Mouse (Mus musculus) neural tube, embryonic 15.5 days (tissue): ENCODE measurements around the gene Dcun1d4. TPM values are rescaled to one million over a fixed set of nuclear protein-coding genes. Genes with fewer than 3 reads are reported as not detected.

Experiments
- ATAC-seq: fragments of 200-750 bp; cut with Nextera tagmentation; 2 replicates; pipeline ENCODE4 v1.8.0; 2017; ENCODE audit warnings: mild to moderate bottlenecking, moderate TSS enrichment, moderate library complexity; ENCODE audit not compliant: low FRiP score
- H3K27ac ChIP-seq: fragments of 300-500 bp; sonication (generic); replicated peaks from 2 replicates; pipeline ENCODE4 v1.5.1; 2015; ENCODE audit warnings: mild to moderate bottlenecking, inconsistent platforms
- H3K27me3 ChIP-seq: fragments of 300-500 bp; sonication (generic); replicated peaks from 2 replicates; pipeline ENCODE4 v1.6.1; 2015; ENCODE audit warnings: inconsistent platforms
- H3K36me3 ChIP-seq: fragments of 300-500 bp; sonication (generic); 2 replicates; pipeline ENCODE4 v1.6.1; 2015; ENCODE audit warnings: inconsistent platforms
- H3K4me1 ChIP-seq: fragments of 300-500 bp; sonication (generic); 2 replicates; pipeline ENCODE4 v1.6.1; 2015; ENCODE audit warnings: inconsistent platforms
- H3K4me2 ChIP-seq: fragments of 300-500 bp; sonication (generic); 2 replicates; pipeline ENCODE4 v1.6.1; 2015; ENCODE audit warnings: inconsistent platforms, mild to moderate bottlenecking, moderate library complexity
- H3K4me3 ChIP-seq: fragments of 300-500 bp; sonication (generic); replicated peaks from 2 replicates; pipeline ENCODE4 v1.5.1; 2015; ENCODE audit warnings: mild to moderate bottlenecking, inconsistent platforms
- H3K9ac ChIP-seq: fragments of 300-500 bp; sonication (generic); replicated peaks from 2 replicates; pipeline ENCODE4 v1.6.1; 2015; ENCODE audit warnings: mild to moderate bottlenecking, inconsistent platforms
- H3K9me3 ChIP-seq: fragments of 300-500 bp; sonication (generic); replicated peaks from 2 replicates; pipeline ENCODE4 v1.6.1; 2016; ENCODE audit warnings: inconsistent platforms
- WGBS: fragments of 180-500 bp; shearing (Covaris S2); methylation state at CpG from one replicate; pipeline ENCODE4 v1.1.7; 2015; ENCODE audit warnings: mixed read lengths; 5-methylcytosine and 5-hydroxymethylcytosine counted together
- polyA plus RNA-seq: library from polyadenylated mRNA; unstranded; fragments of >200 nt; fragmentation: Nextera tagmentation; extraction: Ambion mirVana; gene quantifications from 2 replicates; pipeline ENCODE4 v1.2.1, GENCODE M21; 2015

Dcun1d4 gene
- polyA plus RNA-seq, 1 experiment from 2014 or later: 50.1 TPM

DNA sequence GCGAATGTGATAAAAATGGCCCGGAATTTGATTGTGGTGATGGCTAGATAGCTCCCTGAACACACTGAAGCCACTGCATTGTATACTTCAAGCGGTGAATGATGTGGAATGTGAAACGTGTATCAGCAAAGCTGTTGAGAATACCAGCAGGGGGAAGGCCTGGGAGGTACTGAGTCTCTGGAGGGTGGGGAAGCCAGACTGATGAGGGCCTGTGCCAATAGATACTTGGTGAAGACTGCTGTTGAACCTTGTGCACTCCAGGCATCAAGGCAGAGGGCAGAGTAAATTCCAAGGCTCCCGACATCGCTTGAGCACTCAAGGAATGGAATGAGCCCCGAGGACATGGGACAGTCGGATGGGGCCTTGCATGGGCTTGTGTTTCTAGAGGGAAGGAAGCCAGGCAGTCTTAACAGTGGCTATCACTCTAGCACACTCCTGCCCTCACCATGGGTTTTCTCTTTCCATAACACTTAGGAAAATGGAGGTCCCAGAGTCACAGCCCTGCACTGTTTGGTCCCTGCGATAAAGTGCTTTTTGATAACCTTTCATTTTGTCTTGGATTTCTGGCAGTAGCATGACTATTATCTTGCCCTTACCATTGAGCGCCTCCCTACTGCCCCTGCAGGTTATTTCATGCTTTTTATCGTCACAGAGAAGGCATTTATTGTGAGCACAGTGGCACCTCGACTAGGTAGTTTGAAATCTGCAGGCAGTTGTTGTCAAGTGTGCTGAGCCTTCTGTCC is 22.4 kb downstream of the Dcun1d4 start:
- no peaks in the 10 kb centered on the region for H3K9me3 ChIP-seq
- WGBS: 80% methylated on average over 12 of the region's 12 CpGs
- no peak overlapping the region for H3K4me2 ChIP-seq

DNA sequence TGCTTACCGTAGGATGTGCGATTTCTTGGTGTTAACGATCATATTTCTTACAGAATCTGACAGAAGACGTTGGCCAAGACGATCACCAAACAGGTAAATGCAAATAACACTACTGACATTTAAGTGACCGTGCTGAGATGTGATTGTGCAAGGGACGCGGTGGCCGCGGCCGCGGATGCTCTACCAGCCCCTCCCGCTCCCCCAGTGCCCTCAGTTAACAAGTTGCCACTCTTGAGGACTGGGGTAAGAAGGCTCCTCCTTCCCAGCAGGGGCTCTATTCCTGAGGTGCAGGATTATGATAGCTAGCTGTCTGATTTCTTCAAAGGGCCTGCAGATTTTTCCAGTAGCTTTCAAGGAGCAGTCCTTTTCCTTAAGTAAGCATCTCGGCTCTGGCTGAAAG is 30.3 kb downstream of the Dcun1d4 start:
- Histone ChIP-seq H3K27me3 (no peaks in the 10 kb centered on the region), H3K9ac (no peak overlapping the region), H3K27ac (no peak overlapping the region), H3K4me2 (no peak overlapping the region), H3K9me3 (no peaks in the 10 kb centered on the region), H3K4me1 (peaks cover 10% of the 10 kb centered on the region; the same call in 1 of the 2 replicates), H3K4me3 (no peak overlapping the region), H3K36me3 (peaks cover 25% of the 10 kb centered on the region)
- ATAC-seq: no peak
- WGBS: 88% methylated on average over 14 of the region's 14 CpGs

More for the DNA sequence above, 22.4 kb downstream of the Dcun1d4 start:
- no peak overlapping the region for H3K4me3 ChIP-seq
- H3K36me3 ChIP-seq: no peaks in the 10 kb centered on the region
- H3K4me1 ChIP-seq: peaks cover 13% of the 10 kb centered on the region; the same call in 1 of the 2 replicates
- H3K27me3 ChIP-seq: no peaks in the 10 kb centered on the region
- no peak overlapping the region for H3K9ac ChIP-seq
- H3K27ac ChIP-seq: no peak overlapping the region
- no peak for ATAC-seq

DNA sequence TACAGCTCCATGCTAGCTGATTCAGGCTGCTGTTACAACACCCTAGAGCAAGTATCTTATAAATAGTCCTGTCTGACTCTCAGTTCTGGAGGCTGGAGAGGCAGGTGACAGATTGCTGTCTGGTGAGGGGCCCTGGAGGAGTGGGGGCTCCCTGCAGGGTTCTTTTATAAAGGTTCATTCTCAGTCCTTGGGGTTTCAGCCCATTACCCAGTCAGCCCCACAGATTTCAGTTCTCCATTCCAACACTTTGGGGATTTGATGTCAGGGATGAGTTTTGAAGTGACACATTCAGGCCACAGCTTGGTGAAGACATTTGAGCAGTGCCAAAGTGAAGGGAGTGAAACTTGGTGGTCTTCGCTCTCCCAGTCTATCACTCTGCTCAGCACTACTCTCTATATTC is 31.4 kb downstream of the Dcun1d4 start:
- no peak for ATAC-seq
- no peaks in the 10 kb centered on the region for H3K9me3 ChIP-seq
- WGBS: 84% methylated on average over 1 of the region's 1 CpGs
- H3K4me3 ChIP-seq: no peak overlapping the region
- H3K9ac ChIP-seq: no peak overlapping the region
- peaks cover 8% of the 10 kb centered on the region; the same call in 1 of the 2 replicates for H3K4me1 ChIP-seq
- H3K27me3 ChIP-seq: no peaks in the 10 kb centered on the region
- H3K27ac ChIP-seq: no peak overlapping the region
- peaks cover 32% of the 10 kb centered on the region for H3K36me3 ChIP-seq
- no peak overlapping the region for H3K4me2 ChIP-seq

DNA sequence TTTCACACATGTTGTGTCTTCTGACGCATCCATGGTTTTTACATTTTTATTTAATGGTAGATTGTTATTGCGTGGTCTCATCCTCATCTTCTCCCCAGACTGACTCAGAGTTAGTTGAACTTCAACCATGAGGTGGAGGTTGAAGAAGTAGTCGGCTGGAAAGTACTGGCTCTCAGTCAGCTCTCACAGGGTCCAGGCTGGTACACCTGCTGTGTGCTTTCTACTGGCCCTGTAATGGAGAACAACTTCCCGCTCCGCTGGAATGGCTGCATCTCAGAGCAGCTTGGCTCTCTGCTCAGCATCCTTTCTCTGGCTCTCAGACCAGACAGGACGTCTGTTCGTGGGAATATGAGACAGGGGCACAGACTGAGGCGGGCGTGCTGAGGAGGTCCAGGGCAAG is 31.9 kb downstream of the Dcun1d4 start:
- Histone ChIP-seq H3K27me3 (no peaks in the 10 kb centered on the region), H3K36me3 (peaks cover 33% of the 10 kb centered on the region), H3K27ac (no peak overlapping the region), H3K9me3 (no peaks in the 10 kb centered on the region), H3K4me1 (peaks cover 8% of the 10 kb centered on the region; the same call in 1 of the 2 replicates), H3K4me3 (no peak overlapping the region), H3K4me2 (no peak overlapping the region), H3K9ac (no peak overlapping the region)
- WGBS: 81% methylated on average over 9 of the region's 9 CpGs
- ATAC-seq: no peak

DNA sequence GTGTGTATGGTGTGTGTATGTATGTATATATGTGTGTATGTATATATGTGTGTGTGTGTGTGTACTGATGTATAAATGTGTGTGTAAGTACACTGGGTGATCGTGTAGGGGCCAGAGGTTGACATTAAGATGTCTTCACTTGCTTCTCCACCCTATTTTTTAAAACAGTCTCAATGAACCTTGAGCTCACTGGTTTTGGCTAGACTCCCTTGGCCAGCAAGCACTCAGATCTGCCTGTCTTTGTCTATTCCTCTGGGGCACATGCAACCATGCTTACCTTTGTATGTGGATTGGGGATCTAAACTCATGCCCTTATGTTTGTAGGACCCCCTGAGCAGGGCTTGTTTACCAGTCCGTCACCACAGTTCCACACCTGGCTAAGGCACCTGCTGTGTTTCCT is 33.4 kb downstream of the Dcun1d4 start:
- no peaks in the 10 kb centered on the region for H3K27me3 ChIP-seq
- H3K9me3 ChIP-seq: no peaks in the 10 kb centered on the region
- H3K4me1 ChIP-seq: peaks cover 8% of the 10 kb centered on the region; the same call in 1 of the 2 replicates
- H3K9ac ChIP-seq: no peak overlapping the region
- H3K36me3 ChIP-seq: peaks cover 33% of the 10 kb centered on the region
- H3K27ac ChIP-seq: no peak overlapping the region
- ATAC-seq: no peak
- no peak overlapping the region for H3K4me2 ChIP-seq
- WGBS: 96% methylated on average over 2 of the region's 2 CpGs
- H3K4me3 ChIP-seq: no peak overlapping the region

DNA sequence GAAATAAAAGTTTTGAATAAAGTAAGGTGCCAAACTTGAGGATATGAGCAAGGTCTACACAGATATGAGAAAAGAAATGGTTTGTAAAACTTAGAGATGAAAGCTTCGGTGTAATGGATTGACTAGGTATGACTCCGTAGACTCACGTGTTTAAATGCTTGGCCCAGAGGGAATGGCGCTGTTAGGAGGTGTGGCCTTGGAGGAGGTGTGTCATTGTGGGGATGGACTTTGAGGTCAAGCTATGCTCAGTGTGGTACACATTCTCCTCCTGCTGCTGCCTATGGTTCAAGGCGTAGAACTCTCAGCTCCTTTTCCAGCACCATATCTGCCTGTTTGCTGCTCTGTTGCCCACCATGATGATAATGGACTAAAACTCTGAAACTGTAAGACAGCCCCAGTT is 36.5 kb downstream of the Dcun1d4 start:
- H3K36me3 ChIP-seq: peaks cover 30% of the 10 kb centered on the region
- ATAC-seq: no peak
- 97% methylated on average over 5 of the region's 5 CpGs for WGBS
- no peak overlapping the region for H3K27ac ChIP-seq
- H3K9me3 ChIP-seq: no peaks in the 10 kb centered on the region
- H3K4me3 ChIP-seq: no peak overlapping the region
- no peak overlapping the region for H3K4me2 ChIP-seq
- H3K9ac ChIP-seq: no peak overlapping the region
- H3K4me1 ChIP-seq: no peaks in the 10 kb centered on the region
- H3K27me3 ChIP-seq: no peaks in the 10 kb centered on the region

DNA sequence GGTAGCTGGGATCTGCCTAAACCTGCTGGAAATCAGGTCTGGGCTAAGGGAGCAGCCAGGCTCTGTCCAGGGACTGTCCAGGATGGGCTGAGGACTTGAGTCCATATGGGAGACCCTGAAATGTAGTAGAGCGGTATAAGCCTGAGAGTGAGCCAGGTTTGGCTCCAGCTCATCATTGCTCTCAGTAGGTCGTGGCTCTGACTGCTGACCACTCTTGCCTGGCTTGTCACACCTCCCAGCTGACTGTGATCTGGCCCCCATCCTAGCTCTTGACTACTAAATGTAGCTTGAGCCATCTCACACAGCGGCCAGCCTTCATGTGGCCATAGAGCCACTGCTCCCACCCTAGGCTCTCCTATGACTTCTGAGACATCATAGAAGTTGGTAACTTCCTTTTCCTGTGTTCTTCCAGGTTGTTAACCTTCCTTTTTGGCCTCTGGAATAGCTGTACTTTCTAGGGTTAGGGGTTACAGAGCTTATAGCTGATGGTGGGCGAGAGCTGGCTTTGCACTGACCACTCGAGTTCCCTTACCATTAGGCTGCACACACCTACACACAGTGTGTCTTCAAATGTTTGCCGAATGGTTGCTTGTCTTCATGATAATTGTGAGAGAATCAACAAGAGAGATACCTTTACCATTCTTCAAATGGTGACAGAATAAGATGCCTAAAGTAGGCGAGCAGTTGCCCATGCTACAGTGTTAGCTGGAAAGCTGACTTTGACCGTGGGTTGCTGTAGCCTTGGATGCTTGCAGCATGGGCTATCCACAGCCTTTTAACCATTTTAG is 37.8 kb downstream of the Dcun1d4 start:
- H3K4me1 ChIP-seq: no peaks in the 10 kb centered on the region
- 94% methylated on average over 8 of the region's 8 CpGs for WGBS
- H3K4me3 ChIP-seq: no peak overlapping the region
- no peaks in the 10 kb centered on the region for H3K27me3 ChIP-seq
- H3K4me2 ChIP-seq: no peak overlapping the region
- ATAC-seq: no peak
- no peaks in the 10 kb centered on the region for H3K9me3 ChIP-seq
- no peak overlapping the region for H3K27ac ChIP-seq
- H3K36me3 ChIP-seq: peaks cover 22% of the 10 kb centered on the region
- no peak overlapping the region for H3K9ac ChIP-seq

DNA sequence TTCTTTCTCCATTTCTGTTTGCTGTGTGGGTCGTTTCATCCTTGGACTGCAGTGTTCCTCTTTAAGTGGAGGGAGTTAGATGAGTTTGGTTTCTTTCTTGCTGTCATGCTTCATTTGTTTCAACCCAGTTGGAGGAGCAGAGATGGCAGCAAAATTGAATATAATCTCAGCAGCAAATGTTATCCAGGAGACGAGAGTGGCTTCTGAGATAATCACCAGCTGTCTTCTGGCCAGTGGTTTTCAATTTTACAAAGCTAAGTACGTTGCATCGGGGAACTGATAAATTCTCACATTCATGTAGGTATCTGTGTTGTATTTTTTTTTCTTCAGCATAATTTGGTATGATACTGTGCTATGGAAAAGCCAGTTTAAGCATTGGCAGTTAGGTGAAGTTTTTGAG is 40.0 kb downstream of the Dcun1d4 start:
- Histone ChIP-seq H3K36me3 (peaks cover 18% of the 10 kb centered on the region), H3K27me3 (no peaks in the 10 kb centered on the region), H3K9me3 (no peaks in the 10 kb centered on the region), H3K4me3 (no peak overlapping the region), H3K27ac (no peak overlapping the region), H3K9ac (no peak overlapping the region), H3K4me1 (no peaks in the 10 kb centered on the region), H3K4me2 (no peak overlapping the region)
- 77% methylated on average over 4 of the region's 4 CpGs for WGBS
- no peak for ATAC-seq

DNA sequence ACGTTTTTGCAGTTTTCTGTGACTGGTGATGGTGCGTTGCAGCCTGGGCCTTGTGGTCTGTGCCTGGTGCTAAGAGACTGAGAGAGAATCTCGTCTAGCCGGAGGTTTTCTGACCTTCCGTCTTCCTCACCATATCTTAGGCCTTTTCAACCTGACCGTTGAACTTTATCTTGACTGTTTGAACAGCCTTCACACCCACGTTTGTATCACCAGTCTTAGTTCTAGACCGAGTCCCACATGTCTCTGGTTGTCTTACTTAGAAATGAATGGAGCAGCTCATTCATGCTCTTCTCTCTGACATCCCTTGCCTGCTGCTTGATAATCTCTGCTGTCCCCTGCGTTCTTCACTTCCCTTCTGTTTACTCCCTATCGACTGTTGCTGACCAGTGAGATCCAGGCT is 42.4 kb downstream of the Dcun1d4 start:
- Histone ChIP-seq H3K9ac (no peak overlapping the region), H3K4me2 (no peak overlapping the region), H3K27ac (no peak overlapping the region), H3K9me3 (no peaks in the 10 kb centered on the region), H3K4me3 (no peak overlapping the region), H3K27me3 (no peaks in the 10 kb centered on the region), H3K36me3 (peaks cover 22% of the 10 kb centered on the region), H3K4me1 (no peaks in the 10 kb centered on the region)
- 88% methylated on average over 10 of the region's 10 CpGs for WGBS
- no peak for ATAC-seq

DNA sequence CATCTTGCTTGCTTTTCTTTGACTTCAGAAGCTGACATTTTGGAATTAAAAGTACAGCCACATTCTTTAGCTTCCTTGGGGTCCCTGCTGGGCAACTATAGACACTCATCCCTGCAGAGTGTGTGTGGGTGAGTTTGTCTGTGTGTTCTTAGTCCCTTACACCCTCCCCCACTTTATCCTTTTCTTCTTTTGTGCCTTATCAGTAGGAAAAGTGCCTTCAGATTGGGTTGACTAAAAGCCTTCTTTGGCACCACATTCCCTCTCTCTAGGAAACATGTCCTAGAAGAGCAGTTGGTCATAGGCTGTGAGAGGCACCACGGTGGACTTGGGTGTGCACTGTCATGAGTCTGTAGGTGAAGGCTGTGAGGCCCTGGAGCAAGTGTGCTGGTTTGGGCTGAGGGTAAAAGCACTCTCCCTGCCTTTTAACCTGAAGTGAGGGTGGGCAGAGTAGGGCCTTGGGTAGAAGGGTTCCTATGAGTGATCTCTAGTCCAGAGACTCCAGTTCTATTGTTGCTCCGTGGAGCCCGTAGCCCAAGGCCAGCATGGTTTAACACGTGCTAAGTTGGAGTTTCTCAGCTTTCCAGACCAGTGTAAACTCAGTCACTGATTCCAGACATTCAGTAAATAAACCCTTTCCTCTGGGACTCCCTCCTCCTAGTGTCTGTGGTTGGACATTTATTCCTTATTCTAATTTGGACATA is 43.6 kb downstream of the Dcun1d4 start:
- ATAC-seq: no peak
- Histone ChIP-seq H3K4me1 (no peaks in the 10 kb centered on the region), H3K9me3 (no peaks in the 10 kb centered on the region), H3K27ac (no peak overlapping the region), H3K27me3 (no peaks in the 10 kb centered on the region), H3K9ac (no peak overlapping the region), H3K4me3 (no peak overlapping the region), H3K4me2 (no peak overlapping the region), H3K36me3 (peaks cover 30% of the 10 kb centered on the region)
- WGBS: 90% methylated on average over 4 of the region's 4 CpGs

DNA sequence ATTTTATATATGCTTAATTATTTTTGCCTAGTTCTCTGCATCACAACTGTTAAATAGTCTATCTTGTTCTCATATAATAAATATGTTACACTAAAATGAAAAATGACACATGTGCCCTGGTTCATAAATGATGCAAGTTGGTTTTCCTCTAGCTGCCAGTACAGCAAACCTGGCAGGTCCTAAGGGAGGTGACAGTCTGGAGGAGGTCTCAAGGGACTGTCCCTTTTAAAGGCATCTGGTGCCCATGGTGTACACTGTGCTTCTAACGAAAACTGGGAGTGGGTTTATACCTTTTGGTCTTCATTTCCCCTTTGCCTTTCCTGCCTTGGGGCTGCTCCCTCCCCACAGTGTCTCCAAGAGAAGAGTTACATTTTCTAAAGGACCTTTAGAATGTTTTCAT is 51.4 kb downstream of the Dcun1d4 start:
- ATAC-seq: no peak
- H3K4me1 ChIP-seq: no peaks in the 10 kb centered on the region
- 89% methylated on average over 1 of the region's 1 CpGs for WGBS
- H3K9me3 ChIP-seq: no peaks in the 10 kb centered on the region
- no peak overlapping the region for H3K9ac ChIP-seq
- no peak overlapping the region for H3K4me2 ChIP-seq
- peaks cover 39% of the 10 kb centered on the region for H3K36me3 ChIP-seq
- no peaks in the 10 kb centered on the region for H3K27me3 ChIP-seq
- no peak overlapping the region for H3K4me3 ChIP-seq
- no peak overlapping the region for H3K27ac ChIP-seq
